Mouse (Mus musculus) lung, postnatal 0 days (tissue): ENCODE results near the gene Anxa3.

Source experiments
- CTCF ChIP-seq: IDR thresholded peaks from 2 replicates; pipeline ENCODE4 v1.5.1; 2016; ENCODE audit warnings: antibody characterized with exemption, mild to moderate bottlenecking
- EP300 ChIP-seq: IDR thresholded peaks from 2 replicates; pipeline ENCODE4 v1.6.1; 2016; ENCODE audit warnings: antibody characterized with exemption, mild to moderate bottlenecking, control low read depth

GRCm38 (mm10) chr5:96834338-96834737 is 41.2 kb downstream of the Anxa3 start:
- TF ChIP-seq CTCF (no peak), EP300 (no peak)
